Mouse (Mus musculus) splenic B cell, adult 2 months (primary cell): ENCODE results near the gene Zbtb7b.
A peak's percentile ranks its signal among the peaks of the same experiment; 100 is the strongest.

Experiments
- DNase-seq: peaks from one replicate; pipeline ENCODE4 v3.0.0-alpha.2; 2011; ENCODE audit warnings: low read depth, low spot score
- H3K27me3 ChIP-seq: 2 replicates; pipeline ENCODE4 v1.6.1; 2012; ENCODE audit warnings: mild to moderate bottlenecking, low read length, moderate library complexity, mixed read lengths; ENCODE audit not compliant: control insufficient read depth, poor library complexity, insufficient read depth, severe bottlenecking
- H3K36me3 ChIP-seq: 2 replicates; pipeline ENCODE4 v1.6.1; 2012; ENCODE audit warnings: mild to moderate bottlenecking, low read length, moderate library complexity, mixed read lengths; ENCODE audit not compliant: control insufficient read depth, poor library complexity, insufficient read depth, severe bottlenecking

The Zbtb7b gene

GRCm38 (mm10) chr3:89349869-89350501, 44.6 kb downstream of the Zbtb7b start, which contains the start of gene Adam15:
Gene Adam15 (minus strand): TSS chr3:89349996.
- H3K27me3 ChIP-seq = no peaks in the 10 kb centered on the region
- peak; percentile 85 for DNase-seq
- no peaks in the 10 kb centered on the region for H3K36me3 ChIP-seq

GRCm38 (mm10) chr3:89348911-89349868, 45.4 kb downstream of the Zbtb7b start:
- peak; percentile 36 for DNase-seq

GRCm38 (mm10) chr3:89347916-89348315, 46.7 kb downstream of the Zbtb7b start:
- Histone ChIP-seq H3K36me3 (no peaks in the 10 kb centered on the region), H3K27me3 (no peaks in the 10 kb centered on the region)
- no peak for DNase-seq

More at GRCm38 (mm10) chr3:89348911-89349868, 45.4 kb downstream of the Zbtb7b start:
- Histone ChIP-seq H3K36me3 (no peaks in the 10 kb centered on the region), H3K27me3 (no peaks in the 10 kb centered on the region)

GRCm38 (mm10) chr3:89346815-89347540, 47.6 kb downstream of the Zbtb7b start:
- DNase-seq = no peak
- H3K27me3 ChIP-seq = no peaks in the 10 kb centered on the region
- no peaks in the 10 kb centered on the region for H3K36me3 ChIP-seq

- Histone ChIP-seq H3K27me3 (no peaks in the 10 kb centered on the region), H3K36me3 (no peaks in the 10 kb centered on the region)
- no peak for DNase-seq
Observed at GRCm38 (mm10) chr3:89343279-89343678, 51.3 kb downstream of the Zbtb7b start.

GRCm38 (mm10) chr3:89341794-89342193, 52.8 kb downstream of the Zbtb7b start:
- Histone ChIP-seq H3K36me3 (no peaks in the 10 kb centered on the region), H3K27me3 (no peaks in the 10 kb centered on the region)
- DNase-seq = no peak

- peak; percentile 88 for DNase-seq
- H3K27me3 ChIP-seq = no peaks in the 10 kb centered on the region
- H3K36me3 ChIP-seq = no peaks in the 10 kb centered on the region
Observed at GRCm38 (mm10) chr3:89340465-89340864, 54.1 kb downstream of the Zbtb7b start.

- Histone ChIP-seq H3K27me3 (no peaks in the 10 kb centered on the region), H3K36me3 (no peaks in the 10 kb centered on the region)
- peak; percentile 75 for DNase-seq
Observed at GRCm38 (mm10) chr3:89339416-89339815, 55.2 kb downstream of the Zbtb7b start.

GRCm38 (mm10) chr3:89337721-89338578, 56.6 kb downstream of the Zbtb7b start, which contains the start of gene Efna4:
Gene Efna4 (minus strand): TSS chr3:89338028.
- H3K36me3 ChIP-seq = no peaks in the 10 kb centered on the region
- peak; percentile 53 for DNase-seq

GRCm38 (mm10) chr3:89337062-89337720, 57.4 kb downstream of the Zbtb7b start:
- no peaks in the 10 kb centered on the region for H3K27me3 ChIP-seq
- H3K36me3 ChIP-seq = no peaks in the 10 kb centered on the region
- DNase-seq = no peak

More at GRCm38 (mm10) chr3:89337721-89338578, 56.6 kb downstream of the Zbtb7b start, which contains the start of gene Efna4:
- no peaks in the 10 kb centered on the region for H3K27me3 ChIP-seq

GRCm38 (mm10) chr3:89336529-89336928, 58.0 kb downstream of the Zbtb7b start:
- Histone ChIP-seq H3K36me3 (no peaks in the 10 kb centered on the region), H3K27me3 (no peaks in the 10 kb centered on the region)
- DNase-seq = no peak

GRCm38 (mm10) chr3:89333053-89333452, 61.5 kb downstream of the Zbtb7b start:
- no peak for DNase-seq
- Histone ChIP-seq H3K36me3 (no peaks in the 10 kb centered on the region), H3K27me3 (no peaks in the 10 kb centered on the region)

- no peak for DNase-seq
- H3K36me3 ChIP-seq = no peaks in the 10 kb centered on the region
Observed at GRCm38 (mm10) chr3:89332476-89332875, 62.1 kb downstream of the Zbtb7b start.

More at GRCm38 (mm10) chr3:89332476-89332875, 62.1 kb downstream of the Zbtb7b start:
- no peaks in the 10 kb centered on the region for H3K27me3 ChIP-seq
